Mouse (Mus musculus) ES-Bruce4 (cell line): ENCODE results near the gene Ttc34. TPM values are rescaled to one million over a fixed set of nuclear protein-coding genes. Genes with fewer than 3 reads are reported as not detected.

Source experiments
- H3K27ac ChIP-seq: 2 replicates; pipeline ENCODE4 v1.5.1; 2012; ENCODE audit warnings: low read length, inconsistent platforms; ENCODE audit not compliant: insufficient read depth
- H3K27me3 ChIP-seq: 2 replicates; pipeline ENCODE4 v1.6.1; 2012; ENCODE audit warnings: mild to moderate bottlenecking, low read length, inconsistent platforms; ENCODE audit not compliant: control insufficient read depth, poor library complexity, insufficient read depth, severe bottlenecking
- H3K36me3 ChIP-seq: 2 replicates; pipeline ENCODE4 v1.6.1; 2012; ENCODE audit warnings: inconsistent platforms, mild to moderate bottlenecking, low read length, moderate library complexity; ENCODE audit not compliant: control insufficient read depth, poor library complexity, insufficient read depth, severe bottlenecking
- H3K4me1 ChIP-seq: one replicate; pipeline ENCODE4 v1.8.1; 2011; ENCODE audit warnings: low read length; ENCODE audit not compliant: control insufficient read depth, insufficient read depth
- H3K4me3 ChIP-seq: 2 replicates; pipeline ENCODE4 v1.5.1; 2011; ENCODE audit warnings: low read depth, mild to moderate bottlenecking, low read length
- H3K9ac ChIP-seq: 2 replicates; pipeline ENCODE4 v1.6.1; 2012; ENCODE audit warnings: low read depth, mild to moderate bottlenecking, inconsistent platforms; ENCODE audit not compliant: poor library complexity, severe bottlenecking
- H3K9me3 ChIP-seq: replicated peaks from 2 replicates; pipeline ENCODE4 v1.6.1; 2012; ENCODE audit warnings: mild to moderate bottlenecking, low read length, inconsistent platforms; ENCODE audit not compliant: control insufficient read depth, poor library complexity, insufficient read depth, severe bottlenecking
- CTCF ChIP-seq: IDR thresholded peaks from one replicate; pipeline ENCODE4 v1.8.1; 2011; ENCODE audit warnings: low read depth, low read length
- EP300 ChIP-seq: IDR thresholded peaks from 2 replicates; pipeline ENCODE4 v1.6.1; 2011; ENCODE audit warnings: low read depth, low read length; ENCODE audit not compliant: insufficient read depth
- POLR2A ChIP-seq: IDR thresholded peaks from one replicate; pipeline ENCODE4 v1.8.1; 2011; ENCODE audit warnings: low read length; ENCODE audit not compliant: insufficient read depth
- polyA plus RNA-seq: library from polyadenylated mRNA; stranded (reverse); fragments of >200 nt; gene quantifications from 2 replicates; pipeline ENCODE4 v1.2.4, GENCODE M21; 2011; ENCODE audit warnings: low read depth; ENCODE audit not compliant: missing spikeins, insufficient read depth, insufficient read length

Gene Ttc34
- polyA plus RNA-seq, 1 experiment: not detected

- H3K9me3 ChIP-seq: no peaks in the 10 kb centered on the region
- no peak overlapping the region for H3K4me3 ChIP-seq
- TF ChIP-seq EP300 (no peak), POLR2A (no peak), CTCF (no peak)
- H3K27ac ChIP-seq: no peak overlapping the region
- no peaks in the 10 kb centered on the region for H3K4me1 ChIP-seq
- H3K9ac ChIP-seq: no peak overlapping the region
- no peaks in the 10 kb centered on the region for H3K27me3 ChIP-seq
- no peaks in the 10 kb centered on the region for H3K36me3 ChIP-seq
Observed at GRCm38 (mm10) chr4:154863436-154863935, 26.2 kb downstream of the Ttc34 start.

GRCm38 (mm10) chr4:154864271-154864771, 27.1 kb downstream of the Ttc34 start:
- no peaks in the 10 kb centered on the region for H3K36me3 ChIP-seq
- H3K9me3 ChIP-seq: no peaks in the 10 kb centered on the region
- TF ChIP-seq EP300 (no peak; the same call in 1 of the 2 replicates), POLR2A (peak; percentile 59), CTCF (peak; percentile 3)
- peak overlapping the region; percentile 49 for H3K9ac ChIP-seq
- peak overlapping the region; percentile 73 for H3K4me3 ChIP-seq
- no peaks in the 10 kb centered on the region for H3K27me3 ChIP-seq
- no peaks in the 10 kb centered on the region for H3K4me1 ChIP-seq
- no peak overlapping the region for H3K27ac ChIP-seq

- H3K4me1 ChIP-seq: no peaks in the 10 kb centered on the region
- no peaks in the 10 kb centered on the region for H3K9me3 ChIP-seq
- no peaks in the 10 kb centered on the region for H3K27me3 ChIP-seq
- no peaks in the 10 kb centered on the region for H3K36me3 ChIP-seq
- H3K27ac ChIP-seq: no peak overlapping the region
- H3K4me3 ChIP-seq: peak overlapping the region; percentile 73
- peak overlapping the region; percentile 49 for H3K9ac ChIP-seq
- TF ChIP-seq EP300 (no peak), CTCF (no peak)
Observed at GRCm38 (mm10) chr4:154864961-154865760, 27.9 kb downstream of the Ttc34 start.

- no peaks in the 10 kb centered on the region for H3K27me3 ChIP-seq
- H3K9me3 ChIP-seq: no peaks in the 10 kb centered on the region
- H3K4me3 ChIP-seq: no peak overlapping the region
- no peak overlapping the region for H3K9ac ChIP-seq
- H3K27ac ChIP-seq: no peak overlapping the region
- H3K36me3 ChIP-seq: no peaks in the 10 kb centered on the region
- H3K4me1 ChIP-seq: no peaks in the 10 kb centered on the region
- TF ChIP-seq CTCF (no peak), POLR2A (no peak), EP300 (no peak)
Observed at GRCm38 (mm10) chr4:154866391-154866790, 29.1 kb downstream of the Ttc34 start.

- Histone ChIP-seq H3K9ac (no peak overlapping the region), H3K27ac (no peak overlapping the region), H3K9me3 (no peaks in the 10 kb centered on the region), H3K27me3 (no peaks in the 10 kb centered on the region), H3K36me3 (no peaks in the 10 kb centered on the region), H3K4me1 (no peaks in the 10 kb centered on the region), H3K4me3 (no peak overlapping the region)
- TF ChIP-seq POLR2A: no peak
- TF ChIP-seq EP300: no peak
- TF ChIP-seq CTCF: no peak
Observed at GRCm38 (mm10) chr4:154867257-154867656, 30.0 kb downstream of the Ttc34 start.

- no peak for TF ChIP-seq CTCF
- no peak for TF ChIP-seq EP300
- TF ChIP-seq POLR2A: no peak
- no peaks in the 10 kb centered on the region for H3K9me3 ChIP-seq
- H3K9ac ChIP-seq: no peak within 1 kb of the TSS
- H3K4me3 ChIP-seq: no peak within 1 kb of the TSS
- H3K27ac ChIP-seq: no peak within 1 kb of the TSS
- no peaks in the 10 kb centered on the region for H3K4me1 ChIP-seq
- H3K36me3 ChIP-seq: no peaks in the 10 kb centered on the region
- H3K27me3 ChIP-seq: no peaks in the 10 kb centered on the region
Observed at GRCm38 (mm10) chr4:154869440-154869839, 32.2 kb downstream of the Ttc34 start, which contains the start of gene Mmel1. Gene Mmel1, plus strand, starts transcription at chr4:154869585.
